Mouse (Mus musculus): ENCODE data around the gene Ehd4. TPM values are rescaled to one million over a fixed set of nuclear protein-coding genes. Genes with fewer than 3 reads are reported as not detected.

Ehd4 gene
- polyA plus RNA-seq, 1 experiment from 2014 or later, result 22.8 TPM

DNA sequence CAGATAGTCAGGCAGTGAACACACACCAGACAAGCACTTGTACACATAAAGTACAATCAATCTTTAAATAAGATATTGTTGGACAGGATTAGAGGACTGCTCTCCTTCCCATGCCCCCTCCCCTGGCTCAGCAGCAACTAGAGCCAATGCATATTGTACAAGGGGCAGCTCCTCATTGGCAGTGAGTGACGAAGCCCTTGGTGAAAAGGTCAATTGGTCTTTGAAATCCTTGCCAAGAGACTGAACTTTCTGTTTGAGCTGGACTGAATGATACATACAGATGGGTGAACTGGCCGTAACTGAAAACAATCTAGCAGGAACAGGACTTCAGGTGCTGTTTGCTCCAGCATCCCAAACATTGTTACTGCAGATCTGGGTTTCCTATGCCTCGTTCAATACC is 67.0 kb downstream of the Ehd4 start:
- WGBS, result 82% methylated on average over 3 of the region's 3 CpGs
- ATAC-seq (ENCODE audit: low FRiP score, low read depth), result no peak

GRCm38 (mm10) chr2:120086038-120086437 is 68.4 kb downstream of the Ehd4 start:
- Histone ChIP-seq H3K9me3 (no peaks in the 10 kb centered on the region), H3K36me3 (no peaks in the 10 kb centered on the region), H3K27ac (replicated peaks) (no peak overlapping the region), H3K9ac (replicated peaks) (no peak overlapping the region), H3K4me3 (no peak overlapping the region), H3K4me2 (replicated peaks) (no peak overlapping the region), H3K4me1 (no peaks in the 10 kb centered on the region), H3K27me3 (no peaks in the 10 kb centered on the region)
- no peak for ATAC-seq (ENCODE audit: low FRiP score, low read depth)
- WGBS, result 94% methylated on average over 3 of the region's 3 CpGs

More for the DNA sequence above, 67.0 kb downstream of the Ehd4 start:
- H3K36me3 ChIP-seq, result no peaks in the 10 kb centered on the region
- H3K9me3 ChIP-seq, result no peaks in the 10 kb centered on the region
- H3K4me1 ChIP-seq, result no peaks in the 10 kb centered on the region
- no peak overlapping the region for H3K4me2 ChIP-seq (replicated peaks)
- no peak overlapping the region for H3K4me3 ChIP-seq
- no peaks in the 10 kb centered on the region for H3K27me3 ChIP-seq
- no peak overlapping the region for H3K27ac ChIP-seq (replicated peaks)
- H3K9ac ChIP-seq (replicated peaks), result no peak overlapping the region

DNA sequence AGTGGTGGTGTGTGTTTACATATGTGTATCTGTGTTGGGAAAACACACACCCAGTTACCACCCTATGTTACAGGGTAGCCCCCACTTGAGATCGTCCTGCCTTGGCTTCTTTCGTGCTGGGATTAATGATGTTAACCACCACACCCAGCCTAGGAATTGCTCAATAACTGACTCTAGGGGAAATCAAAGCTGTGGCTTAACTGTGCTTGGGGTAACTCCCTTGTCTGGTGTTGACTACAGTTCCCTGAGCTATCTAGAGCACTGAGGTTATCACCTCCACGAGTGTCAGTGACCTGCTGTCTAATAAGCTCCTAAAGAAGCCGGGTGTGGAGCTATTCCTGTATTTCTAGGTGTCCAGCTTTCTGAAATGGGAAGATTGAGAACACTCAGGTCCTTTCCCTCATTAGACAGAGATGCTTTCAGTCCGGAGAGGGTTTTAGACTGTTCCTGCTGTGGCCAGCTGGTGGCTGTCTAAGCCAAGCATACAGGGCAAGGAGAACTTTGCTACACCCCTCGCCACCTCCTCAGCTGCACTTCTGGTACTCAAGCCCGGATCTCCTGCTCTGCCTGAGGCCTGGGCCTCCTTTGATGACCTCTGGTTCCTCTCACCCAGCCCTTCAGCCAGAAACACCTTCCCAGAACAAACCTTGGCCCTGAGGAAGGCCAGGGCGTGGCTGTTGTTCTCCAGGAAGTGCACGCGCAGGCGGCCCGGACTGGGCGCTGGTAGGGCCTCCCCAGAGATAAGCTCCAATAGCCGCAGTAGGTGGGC is 69.6 kb downstream of the Ehd4 start:
- Histone ChIP-seq H3K27ac (replicated peaks) (no peak overlapping the region), H3K9ac (replicated peaks) (no peak overlapping the region), H3K9me3 (no peaks in the 10 kb centered on the region), H3K27me3 (no peaks in the 10 kb centered on the region), H3K4me1 (no peaks in the 10 kb centered on the region), H3K4me2 (replicated peaks) (no peak overlapping the region), H3K4me3 (no peak overlapping the region), H3K36me3 (no peaks in the 10 kb centered on the region)
- no peak for ATAC-seq (ENCODE audit: low FRiP score, low read depth)
- 80% methylated on average over 14 of the region's 14 CpGs for WGBS

DNA sequence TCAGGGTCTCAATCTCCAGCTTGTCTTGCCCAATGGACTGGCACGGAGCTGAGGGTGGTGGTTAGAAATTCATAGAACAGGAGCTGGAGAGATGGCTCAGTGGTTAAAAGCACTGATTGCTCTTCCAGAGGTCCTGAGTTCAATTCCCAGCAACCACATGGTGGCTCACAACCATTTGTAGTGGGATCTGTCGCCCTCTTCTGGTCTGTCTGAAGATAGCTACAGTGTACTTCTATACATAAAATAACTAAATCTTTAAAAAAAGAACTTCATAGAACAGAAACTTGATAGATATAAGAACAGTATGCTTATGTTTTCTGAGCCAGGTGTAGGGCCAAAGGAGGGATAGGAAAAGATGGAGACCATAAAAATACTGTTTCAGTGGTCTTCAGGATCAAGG is 72.0 kb downstream of the Ehd4 start:
- WGBS, result 71% methylated on average over 2 of the region's 2 CpGs
- ATAC-seq (ENCODE audit: low FRiP score, low read depth), result no peak
- no peak overlapping the region for H3K4me3 ChIP-seq

GRCm38 (mm10) chr2:120076076-120076705 is 78.2 kb downstream of the Ehd4 start:
- ATAC-seq (ENCODE audit: low FRiP score, low read depth), result peak; percentile 41; the same call in 1 of the 2 replicates
- WGBS, result 1% methylated on average over 36 of the region's 36 CpGs
- H3K36me3 ChIP-seq, result no peaks in the 10 kb centered on the region
- H3K9ac ChIP-seq (replicated peaks), result no peak overlapping the region
- H3K9me3 ChIP-seq, result no peaks in the 10 kb centered on the region
- peaks cover 10% of the 10 kb centered on the region; the same call in 1 of the 2 replicates for H3K4me1 ChIP-seq
- peak overlapping the region; percentile 57 for H3K4me2 ChIP-seq (replicated peaks)
- peaks cover 37% of the 10 kb centered on the region for H3K27me3 ChIP-seq
- no peak overlapping the region for H3K27ac ChIP-seq (replicated peaks)
- H3K4me3 ChIP-seq, result peak overlapping the region; percentile 36

More for the DNA sequence above, 72.0 kb downstream of the Ehd4 start:
- no peaks in the 10 kb centered on the region for H3K9me3 ChIP-seq
- H3K27me3 ChIP-seq, result peaks cover 2% of the 10 kb centered on the region
- no peaks in the 10 kb centered on the region for H3K4me1 ChIP-seq
- no peak overlapping the region for H3K27ac ChIP-seq (replicated peaks)
- H3K4me2 ChIP-seq (replicated peaks), result no peak overlapping the region
- no peak overlapping the region for H3K9ac ChIP-seq (replicated peaks)
- no peaks in the 10 kb centered on the region for H3K36me3 ChIP-seq

DNA sequence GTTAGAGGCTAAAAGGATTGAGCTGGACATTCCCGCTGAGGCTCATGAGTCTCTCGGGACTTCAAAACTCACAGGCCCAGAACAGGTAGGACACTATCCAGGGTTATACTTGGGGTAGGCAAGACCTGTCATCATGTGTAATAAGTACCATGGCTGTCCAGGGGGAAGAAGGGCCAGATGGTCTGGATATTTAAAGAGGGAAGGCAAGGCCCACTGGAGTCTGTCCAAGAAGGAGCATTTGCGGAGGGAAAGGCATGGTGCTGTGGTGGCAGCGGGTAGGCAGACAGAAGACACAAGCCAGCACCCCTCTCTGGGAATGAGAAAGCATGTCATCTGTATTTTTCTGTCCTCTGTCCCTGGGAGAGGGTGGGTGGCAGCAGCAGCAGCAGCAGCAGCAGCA is 80.3 kb downstream of the Ehd4 start:
- H3K9me3 ChIP-seq, result no peaks in the 10 kb centered on the region
- no peak for ATAC-seq (ENCODE audit: low FRiP score, low read depth)
- peaks cover 14% of the 10 kb centered on the region; the same call in 1 of the 2 replicates for H3K4me1 ChIP-seq
- no peaks in the 10 kb centered on the region for H3K36me3 ChIP-seq
- H3K9ac ChIP-seq (replicated peaks), result no peak overlapping the region
- peaks cover 38% of the 10 kb centered on the region for H3K27me3 ChIP-seq
- no peak overlapping the region for H3K27ac ChIP-seq (replicated peaks)
- H3K4me3 ChIP-seq, result no peak overlapping the region
- 90% methylated on average over 4 of the region's 4 CpGs for WGBS
- no peak overlapping the region for H3K4me2 ChIP-seq (replicated peaks)

DNA sequence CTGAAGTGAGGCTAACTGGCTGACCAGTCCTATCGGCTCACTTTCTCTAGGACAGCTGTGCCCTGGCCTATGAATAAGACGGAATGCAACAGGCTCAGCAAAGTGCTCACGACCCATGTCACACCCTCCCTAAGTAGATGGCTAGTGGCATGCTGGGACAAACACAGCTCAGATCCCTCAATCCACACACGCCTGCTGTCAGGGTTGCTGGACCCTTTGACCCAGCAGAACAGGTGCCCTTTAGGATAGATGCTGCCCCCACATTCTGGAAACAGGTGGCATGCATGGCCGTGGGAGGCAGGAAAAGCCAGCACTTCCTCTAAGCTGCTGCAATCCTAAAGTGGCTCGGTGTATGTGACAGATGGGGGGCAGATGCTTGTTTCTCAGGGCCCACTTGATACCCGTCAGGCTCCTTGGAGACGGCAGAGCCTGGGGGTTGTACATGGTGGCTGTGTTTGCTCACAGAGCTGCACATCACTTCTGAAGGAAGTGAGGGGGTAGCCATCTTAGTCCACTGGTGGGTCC is 84.9 kb downstream of the Ehd4 start:
- H3K4me3 ChIP-seq, result no peak overlapping the region
- no peak overlapping the region for H3K27ac ChIP-seq (replicated peaks)
- WGBS, result 68% methylated on average over 8 of the region's 8 CpGs
- peaks cover 10% of the 10 kb centered on the region; the same call in 1 of the 2 replicates for H3K4me1 ChIP-seq
- H3K9ac ChIP-seq (replicated peaks), result no peak overlapping the region; the same call in 1 of the 2 replicates
- no peaks in the 10 kb centered on the region for H3K36me3 ChIP-seq
- H3K4me2 ChIP-seq (replicated peaks), result no peak overlapping the region
- peaks cover 8% of the 10 kb centered on the region for H3K27me3 ChIP-seq
- no peak for ATAC-seq (ENCODE audit: low FRiP score, low read depth)
- H3K9me3 ChIP-seq, result no peaks in the 10 kb centered on the region

GRCm38 (mm10) chr2:120068555-120069465 is 85.6 kb downstream of the Ehd4 start:
- no peaks in the 10 kb centered on the region for H3K36me3 ChIP-seq
- no peak overlapping the region for H3K27ac ChIP-seq (replicated peaks)
- WGBS, result 35% methylated on average over 16 of the region's 16 CpGs
- H3K4me2 ChIP-seq (replicated peaks), result 0 out of 2 replicates have a peak overlapping the region, but pooled peaks have one; percentile 17
- peaks cover 10% of the 10 kb centered on the region; the same call in 1 of the 2 replicates for H3K4me1 ChIP-seq
- no peaks in the 10 kb centered on the region for H3K9me3 ChIP-seq
- peaks cover 3% of the 10 kb centered on the region; the same call in 1 of the 2 replicates for H3K27me3 ChIP-seq
- ATAC-seq (ENCODE audit: low FRiP score, low read depth), result peak; percentile 44; the same call in 1 of the 2 replicates
- H3K4me3 ChIP-seq, result no peak overlapping the region
- H3K9ac ChIP-seq (replicated peaks), result peak overlapping the region; percentile 31; the same call in 1 of the 2 replicates

- no peak overlapping the region for H3K9ac ChIP-seq (replicated peaks)
- H3K4me3 ChIP-seq, result no peak overlapping the region
- no peak overlapping the region for H3K4me2 ChIP-seq (replicated peaks)
- H3K9me3 ChIP-seq, result no peaks in the 10 kb centered on the region
- WGBS, result 89% methylated on average over 3 of the region's 3 CpGs
- peaks cover 3% of the 10 kb centered on the region; the same call in 1 of the 2 replicates for H3K27me3 ChIP-seq
- no peak for ATAC-seq (ENCODE audit: low FRiP score, low read depth)
- H3K4me1 ChIP-seq, result peaks cover 10% of the 10 kb centered on the region; the same call in 1 of the 2 replicates
- no peak overlapping the region for H3K27ac ChIP-seq (replicated peaks)
- H3K36me3 ChIP-seq, result no peaks in the 10 kb centered on the region
Measured at GRCm38 (mm10) chr2:120066224-120066623, 88.2 kb downstream of the Ehd4 start.

DNA sequence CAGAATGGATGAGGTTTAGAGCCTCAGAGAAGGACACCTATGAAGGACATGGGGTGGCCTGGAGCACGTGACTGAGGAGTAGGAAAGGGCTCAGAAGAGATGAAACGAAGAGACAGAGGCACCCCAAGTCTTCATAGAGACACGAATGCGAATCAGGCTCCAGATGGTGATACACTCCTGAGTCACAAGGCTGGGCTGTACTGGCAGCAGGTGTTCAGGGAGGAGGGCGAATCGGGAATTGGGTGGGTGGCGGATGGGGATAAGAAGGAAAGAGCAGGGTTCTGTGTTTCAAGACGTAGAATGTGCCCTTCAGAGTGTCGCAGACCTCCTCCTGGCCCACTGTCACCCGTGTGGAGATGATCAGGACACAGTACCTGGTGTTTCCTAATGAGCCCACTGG is 89.2 kb downstream of the Ehd4 start:
- Histone ChIP-seq H3K4me2 (replicated peaks) (no peak overlapping the region), H3K9ac (replicated peaks) (no peak overlapping the region), H3K9me3 (no peaks in the 10 kb centered on the region), H3K4me3 (no peak overlapping the region), H3K27ac (replicated peaks) (no peak overlapping the region), H3K36me3 (no peaks in the 10 kb centered on the region), H3K27me3 (peaks cover 3% of the 10 kb centered on the region; the same call in 1 of the 2 replicates), H3K4me1 (peaks cover 10% of the 10 kb centered on the region; the same call in 1 of the 2 replicates)
- no peak for ATAC-seq (ENCODE audit: low FRiP score, low read depth)
- WGBS, result 95% methylated on average over 10 of the region's 10 CpGs

DNA sequence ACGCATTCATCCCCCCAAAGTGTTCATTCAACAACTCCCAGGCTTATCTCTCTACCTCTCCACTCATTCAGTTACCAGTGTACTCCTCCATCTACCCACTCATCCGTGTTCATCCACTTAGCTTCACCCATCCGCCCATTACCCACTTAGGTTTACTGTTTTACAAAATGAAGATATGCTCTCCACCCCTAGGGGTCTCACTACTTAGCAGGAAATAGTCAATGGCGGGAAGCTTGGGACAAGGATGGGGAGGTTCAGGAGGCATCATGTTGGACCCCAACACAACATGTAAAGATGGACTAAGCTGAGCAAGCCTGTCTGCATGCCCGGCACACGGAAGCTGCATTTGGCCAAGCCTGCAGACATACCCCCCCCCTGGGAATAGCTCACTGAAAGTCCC is 89.8 kb downstream of the Ehd4 start:
- Histone ChIP-seq H3K4me3 (no peak overlapping the region), H3K27ac (replicated peaks) (no peak overlapping the region), H3K4me1 (peaks cover 10% of the 10 kb centered on the region; the same call in 1 of the 2 replicates), H3K27me3 (peaks cover 3% of the 10 kb centered on the region; the same call in 1 of the 2 replicates), H3K9me3 (no peaks in the 10 kb centered on the region), H3K9ac (replicated peaks) (no peak overlapping the region), H3K4me2 (replicated peaks) (no peak overlapping the region), H3K36me3 (no peaks in the 10 kb centered on the region)
- ATAC-seq (ENCODE audit: low FRiP score, low read depth), result no peak
- WGBS, result 87% methylated on average over 6 of the region's 6 CpGs

Measured in midbrain, embryonic 12.5 days (tissue).